Mouse (Mus musculus): ENCODE data around the gene Rsl24d1.
"Not testable (repeated sequence)": the region's sequence is repeated elsewhere in the genome, so short reads cannot be mapped to it uniquely, and the experiment has no call there.

The Rsl24d1 gene

DNA sequence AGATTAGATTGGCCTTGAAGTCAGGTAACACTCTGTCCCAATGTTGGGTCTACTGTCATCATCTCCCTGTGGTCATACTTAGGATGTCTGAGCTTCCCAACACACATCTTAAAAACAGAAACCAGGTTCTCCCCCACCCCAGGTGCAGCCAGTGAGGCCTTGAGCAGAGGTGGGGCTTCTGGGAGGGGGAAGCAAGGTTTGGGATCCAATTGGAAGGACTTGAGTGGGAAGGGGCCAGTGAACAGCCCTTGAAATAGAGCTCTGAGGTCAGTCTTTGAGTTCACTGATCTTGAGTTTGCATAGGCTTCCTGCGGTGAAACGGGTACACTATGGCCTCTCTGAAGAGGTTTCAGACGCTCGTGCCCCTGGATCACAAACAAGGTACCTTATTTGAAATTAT, 11.0 kb upstream of the Rsl24d1 start, which contains the start of gene Gm20509:
Gm20509 (plus strand) TSS at position 290 of the 400 bp plus-strand sequence.
- no peak for DNase-seq (ENCODE audit: low spot score)

DNA sequence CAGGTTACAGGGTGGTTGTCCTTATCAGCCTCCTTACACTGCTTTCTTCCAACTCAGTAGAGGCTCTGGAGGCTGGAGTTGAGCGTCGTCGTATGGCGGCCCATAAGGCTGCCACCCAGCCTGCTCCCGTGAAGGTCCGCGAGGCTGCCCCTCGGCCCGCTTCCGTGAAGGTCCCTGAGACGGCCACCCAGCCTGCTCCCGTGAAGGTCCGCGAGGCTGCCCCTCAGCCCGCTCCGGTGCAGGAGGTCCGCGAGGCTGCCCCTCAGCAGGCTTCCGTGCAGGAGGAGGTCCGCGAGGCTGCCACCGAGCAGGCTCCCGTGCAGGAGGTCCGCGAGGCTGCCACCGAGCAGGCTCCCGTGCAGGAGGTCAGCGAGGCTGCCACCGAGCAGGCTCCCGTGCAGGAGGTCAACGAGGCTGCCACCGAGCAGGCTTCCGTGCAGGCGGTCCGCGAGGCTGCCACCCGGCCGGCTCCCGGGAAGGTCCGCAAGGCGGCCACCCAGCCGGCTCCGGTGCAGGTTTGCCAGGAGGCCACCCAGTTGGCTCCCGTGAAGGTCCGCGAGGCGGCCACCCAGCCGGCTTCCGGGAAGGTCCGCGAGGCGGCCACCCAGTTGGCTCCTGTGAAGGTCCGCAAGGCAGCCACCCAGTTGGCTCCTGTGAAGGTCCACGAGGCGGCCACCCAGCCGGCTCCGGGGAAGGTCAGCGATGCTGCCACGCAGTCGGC, 9.9 kb upstream of the Rsl24d1 start:
- DNase-seq (ENCODE audit: low spot score): no peak

DNA sequence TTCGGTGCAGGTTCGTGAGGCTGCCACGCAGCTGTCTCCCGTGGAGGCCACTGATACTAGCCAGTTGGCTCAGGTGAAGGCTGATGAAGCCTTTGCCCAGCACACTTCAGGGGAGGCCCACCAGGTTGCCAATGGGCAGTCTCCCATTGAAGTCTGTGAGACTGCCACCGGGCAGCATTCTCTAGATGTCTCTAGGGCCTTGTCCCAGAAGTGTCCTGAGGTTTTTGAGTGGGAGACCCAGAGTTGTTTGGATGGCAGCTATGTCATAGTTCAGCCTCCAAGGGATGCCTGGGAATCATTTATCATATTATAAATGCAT, 9.4 kb upstream of the Rsl24d1 start:
- no peak for DNase-seq (ENCODE audit: low spot score)

DNA sequence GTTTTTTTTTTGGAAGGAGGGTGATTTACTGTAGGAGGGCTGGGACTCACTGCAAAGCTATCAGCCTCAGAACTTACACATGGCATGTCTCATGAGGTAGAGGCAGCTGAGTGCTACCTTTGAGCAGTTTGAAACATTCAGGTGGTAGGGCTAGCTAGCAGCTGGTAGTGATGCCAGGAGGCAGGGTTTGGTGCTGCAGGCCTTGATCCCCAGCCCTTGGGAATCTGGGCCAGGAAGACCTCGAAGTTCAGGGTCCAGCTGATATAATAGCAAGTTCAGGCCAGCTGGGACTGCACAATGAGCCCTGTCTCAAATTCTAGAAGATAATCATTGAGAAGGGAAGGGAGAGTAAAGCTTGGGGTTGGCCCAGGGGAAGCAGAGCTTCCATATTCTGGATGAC, 8.1 kb upstream of the Rsl24d1 start:
- DNase-seq (ENCODE audit: low spot score): no peak

DNA sequence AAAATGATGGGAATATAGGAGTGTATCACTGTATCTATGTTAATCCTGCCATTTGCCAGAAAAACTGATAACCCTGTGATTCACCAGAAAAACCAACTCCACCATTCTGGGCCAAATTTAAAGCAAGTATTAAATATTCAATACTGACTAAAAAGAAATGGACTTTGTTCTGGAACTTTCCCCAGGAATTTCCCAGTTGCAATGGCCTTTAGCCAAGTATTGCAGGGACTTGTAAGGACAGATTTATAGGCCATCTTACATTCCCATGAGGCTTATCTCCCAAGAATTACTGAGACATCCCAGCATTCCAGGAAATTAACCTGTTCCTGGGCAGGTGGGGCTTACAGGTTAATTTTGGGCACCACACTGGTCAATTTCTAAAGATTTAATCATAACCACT, 7.5 kb upstream of the Rsl24d1 start:
- no peak for DNase-seq (ENCODE audit: low spot score)

DNA sequence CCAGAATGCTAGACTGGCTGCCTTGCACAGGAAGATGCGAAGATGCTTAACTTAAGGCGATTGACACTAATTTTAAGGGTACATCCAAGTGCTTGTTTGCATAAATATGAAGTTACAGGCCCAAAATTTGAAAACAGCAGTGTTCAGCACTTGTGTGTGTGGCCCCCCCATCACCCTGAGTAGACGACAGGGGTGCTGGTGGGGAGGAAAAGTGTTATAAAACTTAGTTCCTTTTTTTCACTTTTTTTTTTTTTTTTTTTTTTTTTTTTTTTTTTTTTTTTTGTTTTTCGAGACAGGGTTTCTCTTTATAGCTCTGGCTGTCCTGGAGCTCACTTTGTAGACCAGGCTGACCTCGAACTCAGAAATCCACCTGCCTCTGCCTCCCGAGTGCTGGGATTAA, 3.5 kb downstream of the Rsl24d1 start:
- DNase-seq (ENCODE audit: low spot score): not testable (repeated sequence)

DNA sequence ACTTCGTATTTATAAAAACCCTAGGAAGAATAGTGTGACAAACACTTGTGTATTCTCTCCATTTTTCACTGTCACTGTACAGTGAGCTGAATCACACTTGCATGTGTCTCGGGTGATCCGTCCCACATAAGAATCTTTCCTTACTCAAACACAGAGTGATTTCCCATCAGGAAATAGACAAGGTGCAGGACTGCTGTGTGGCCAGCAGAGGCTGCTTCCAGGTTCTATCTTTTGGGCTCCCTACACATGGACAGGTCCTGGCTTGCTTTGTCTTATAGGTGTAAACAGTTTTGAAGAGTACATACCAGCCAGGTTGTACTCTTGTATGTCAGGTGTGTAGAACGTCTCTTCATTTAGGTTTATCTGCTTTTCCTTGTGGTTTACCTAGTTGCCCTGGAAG, 4.8 kb downstream of the Rsl24d1 start:
- DNase-seq (ENCODE audit: low spot score): no peak

DNA sequence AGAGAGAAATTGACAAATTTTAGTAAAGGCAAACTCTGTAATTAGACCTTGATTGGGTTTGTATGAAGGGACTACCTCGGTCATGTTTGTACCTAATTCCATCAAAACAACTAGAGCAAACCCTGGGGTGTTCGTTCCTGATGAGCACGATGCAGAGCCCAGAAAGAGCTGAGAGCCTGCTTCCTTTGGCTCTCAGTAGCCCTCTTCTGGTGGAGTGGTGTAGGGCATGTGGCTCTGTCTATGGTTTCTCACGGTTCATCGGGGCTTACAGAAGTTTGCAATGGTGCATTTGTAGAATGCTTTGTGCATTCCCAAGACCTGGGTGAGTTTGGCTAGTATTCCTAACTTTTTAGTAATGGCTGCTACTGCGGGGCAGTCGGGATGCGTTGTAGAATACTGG, 8.5 kb downstream of the Rsl24d1 start:
- DNase-seq (ENCODE audit: low spot score): no peak

DNA sequence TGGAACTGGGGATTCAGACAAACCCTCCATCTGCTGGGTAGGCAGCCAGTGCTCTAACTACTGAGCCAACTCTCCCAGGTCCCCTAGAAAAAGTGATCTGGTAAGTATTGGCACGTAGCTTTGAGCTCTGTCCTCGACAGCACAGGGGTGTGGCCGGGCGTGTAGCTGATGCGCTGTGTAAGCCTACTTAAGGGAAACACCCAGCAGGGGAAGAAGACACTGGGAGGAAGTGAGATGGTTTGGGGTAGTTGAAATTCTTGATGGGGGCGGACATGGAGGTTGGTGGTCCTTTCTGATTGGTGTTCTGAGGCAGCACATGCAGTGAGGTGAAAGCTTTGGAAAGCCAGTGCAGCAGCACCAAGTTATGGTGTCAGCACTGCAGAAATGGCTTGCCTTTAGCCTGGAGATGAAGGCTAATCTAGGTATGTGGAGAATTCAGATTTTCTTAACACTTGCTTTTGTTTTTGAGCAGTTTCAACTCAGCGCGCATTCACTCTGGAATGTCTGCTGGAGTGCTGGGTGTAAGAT, 11.9 kb downstream of the Rsl24d1 start:
- no peak for DNase-seq (ENCODE audit: low spot score)

DNA sequence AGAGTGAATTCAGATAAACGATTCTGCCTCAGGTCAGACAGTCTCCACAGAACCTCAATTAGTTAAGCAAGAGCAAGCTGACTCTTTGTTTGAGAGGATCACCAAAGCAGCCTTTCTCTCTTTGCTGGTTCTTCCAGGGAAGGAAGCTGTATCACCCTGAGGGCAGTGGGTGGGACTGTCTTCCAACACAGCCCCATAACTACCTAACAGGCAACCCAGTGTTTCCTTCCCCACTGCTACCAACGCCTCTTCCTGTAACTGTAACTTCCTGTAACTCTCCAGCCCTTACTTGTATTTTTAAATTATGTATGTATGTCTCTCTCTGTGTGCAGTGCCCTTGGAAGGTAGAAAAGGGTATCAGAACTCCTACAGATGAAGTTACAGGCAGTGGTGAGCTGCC, 14.2 kb downstream of the Rsl24d1 start:
- DNase-seq (ENCODE audit: low spot score): no peak

DNA sequence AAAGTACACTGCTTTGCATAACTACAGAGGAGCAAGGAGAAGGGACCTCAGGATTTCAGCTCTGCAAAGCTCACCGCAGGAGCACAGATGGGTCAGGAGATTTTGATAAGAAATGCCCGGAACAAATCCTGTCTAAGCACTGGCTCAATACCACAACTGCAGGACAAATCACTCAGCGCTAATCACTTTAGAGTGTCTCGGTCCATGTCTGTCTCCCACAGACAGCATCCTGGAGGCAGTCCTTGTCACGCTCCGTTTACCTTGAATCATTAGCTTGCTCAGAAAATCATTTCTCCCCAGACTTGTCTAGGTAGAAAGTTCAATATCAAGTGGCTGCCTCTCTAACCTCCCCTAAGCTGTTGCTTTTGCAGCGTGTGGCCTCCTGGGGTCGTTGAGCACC, 16.6 kb downstream of the Rsl24d1 start:
- no peak for DNase-seq (ENCODE audit: low spot score)

DNA sequence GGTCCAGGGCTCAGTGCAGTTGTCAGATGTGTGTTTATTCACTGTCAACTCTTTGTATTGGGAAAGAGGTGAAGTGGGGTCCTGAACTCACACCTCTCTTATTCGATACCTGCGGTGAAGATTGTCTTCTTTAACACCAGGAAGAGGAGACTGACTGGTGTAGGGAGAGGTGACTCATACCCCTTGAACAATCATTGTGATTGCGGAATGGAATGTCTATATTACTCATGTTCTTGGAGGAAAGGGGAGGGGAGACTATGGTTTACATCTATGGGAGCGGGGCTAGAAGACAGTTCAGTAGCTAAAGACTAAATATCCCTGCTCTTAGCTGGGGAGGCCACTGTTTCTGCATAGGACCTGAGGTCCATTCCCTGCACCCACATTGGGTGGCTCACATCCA, 17.3 kb downstream of the Rsl24d1 start:
- DNase-seq (ENCODE audit: low spot score): no peak

DNA sequence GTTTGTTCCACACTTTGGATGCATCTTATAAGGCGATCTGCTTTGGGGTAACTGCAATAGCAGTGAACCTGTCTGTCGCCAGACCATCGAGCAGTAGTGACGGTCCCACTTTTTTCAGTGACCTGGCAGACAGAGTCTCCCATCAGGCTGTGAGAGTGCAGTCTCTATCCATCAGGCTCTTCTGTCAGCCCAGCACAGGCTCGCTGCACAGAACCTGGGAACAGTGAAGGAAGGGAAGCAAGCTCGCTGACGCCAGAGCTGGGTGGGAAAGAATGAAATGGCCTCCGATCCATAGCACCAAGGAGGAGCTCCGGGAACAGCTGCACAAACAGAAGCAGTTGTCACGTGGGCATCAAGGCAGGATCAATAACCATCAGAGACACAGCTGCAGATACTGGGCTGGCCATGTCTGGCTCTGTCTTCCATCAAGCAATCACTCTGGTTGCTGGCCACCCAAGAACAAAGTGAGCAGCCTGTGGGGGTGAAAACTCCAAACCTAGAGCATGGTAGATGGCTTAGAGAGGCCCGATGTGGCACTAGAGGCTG, 24.2 kb downstream of the Rsl24d1 start:
- no peak for DNase-seq (ENCODE audit: low spot score)

DNA sequence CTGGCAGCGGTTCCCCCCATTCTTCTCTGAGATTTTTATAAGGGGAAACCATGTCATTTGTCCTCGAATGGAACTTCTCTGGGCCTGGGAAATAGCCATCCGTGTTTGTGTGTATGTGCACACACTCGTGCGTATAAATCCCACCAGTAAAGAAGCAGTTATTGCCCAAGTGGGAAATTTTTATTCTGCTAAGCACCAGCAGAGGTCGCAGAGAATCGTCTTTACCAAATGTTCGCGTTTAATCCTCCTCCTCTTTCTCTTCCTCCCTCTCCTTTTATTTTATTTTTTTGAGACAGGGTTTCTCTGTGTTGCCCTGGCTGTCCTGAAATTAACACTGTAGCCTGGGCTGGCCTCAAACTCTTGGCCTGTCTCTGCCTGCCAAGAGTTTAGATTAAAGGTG, 41.1 kb downstream of the Rsl24d1 start:
- DNase-seq (ENCODE audit: low spot score): no peak

DNA sequence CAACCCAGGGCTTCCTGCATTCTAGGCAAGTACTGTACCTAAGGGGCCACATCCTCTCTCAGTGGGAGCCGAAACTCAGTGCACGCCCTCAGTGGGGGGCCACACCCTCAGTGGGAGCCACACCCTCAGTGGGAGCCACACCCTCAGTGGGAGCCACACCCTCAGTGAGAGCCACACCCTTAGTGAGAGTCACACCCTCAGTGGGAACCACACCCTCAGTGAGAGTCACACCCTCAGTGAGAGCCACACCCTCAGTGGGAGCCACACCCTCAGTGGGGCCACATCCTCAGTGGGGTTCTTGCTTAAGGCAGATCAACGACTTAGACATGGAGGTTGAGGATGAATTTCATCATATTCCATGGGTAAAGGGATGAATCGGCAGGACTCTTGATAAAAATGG, 44.7 kb downstream of the Rsl24d1 start:
- no peak for DNase-seq (ENCODE audit: low spot score)

DNA sequence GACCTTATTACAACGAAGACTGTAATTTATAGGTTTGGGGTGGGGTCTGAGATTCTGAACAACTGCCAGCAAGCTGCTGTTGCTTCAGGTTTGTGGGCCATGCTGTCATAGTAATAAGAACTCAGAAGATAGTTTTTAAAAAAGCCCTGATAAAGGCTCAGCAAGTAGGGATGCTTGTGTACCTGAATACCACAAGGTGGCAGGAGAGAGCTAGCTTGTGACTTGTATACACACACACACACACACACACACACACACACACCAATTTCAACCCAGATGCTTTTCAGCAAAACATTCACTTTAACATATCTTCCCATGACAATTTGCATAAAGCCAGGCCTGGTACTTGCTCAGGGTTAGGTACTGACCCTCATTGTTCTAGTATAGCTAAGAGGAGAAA, 46.0 kb downstream of the Rsl24d1 start:
- no peak for DNase-seq (ENCODE audit: low spot score)

DNA sequence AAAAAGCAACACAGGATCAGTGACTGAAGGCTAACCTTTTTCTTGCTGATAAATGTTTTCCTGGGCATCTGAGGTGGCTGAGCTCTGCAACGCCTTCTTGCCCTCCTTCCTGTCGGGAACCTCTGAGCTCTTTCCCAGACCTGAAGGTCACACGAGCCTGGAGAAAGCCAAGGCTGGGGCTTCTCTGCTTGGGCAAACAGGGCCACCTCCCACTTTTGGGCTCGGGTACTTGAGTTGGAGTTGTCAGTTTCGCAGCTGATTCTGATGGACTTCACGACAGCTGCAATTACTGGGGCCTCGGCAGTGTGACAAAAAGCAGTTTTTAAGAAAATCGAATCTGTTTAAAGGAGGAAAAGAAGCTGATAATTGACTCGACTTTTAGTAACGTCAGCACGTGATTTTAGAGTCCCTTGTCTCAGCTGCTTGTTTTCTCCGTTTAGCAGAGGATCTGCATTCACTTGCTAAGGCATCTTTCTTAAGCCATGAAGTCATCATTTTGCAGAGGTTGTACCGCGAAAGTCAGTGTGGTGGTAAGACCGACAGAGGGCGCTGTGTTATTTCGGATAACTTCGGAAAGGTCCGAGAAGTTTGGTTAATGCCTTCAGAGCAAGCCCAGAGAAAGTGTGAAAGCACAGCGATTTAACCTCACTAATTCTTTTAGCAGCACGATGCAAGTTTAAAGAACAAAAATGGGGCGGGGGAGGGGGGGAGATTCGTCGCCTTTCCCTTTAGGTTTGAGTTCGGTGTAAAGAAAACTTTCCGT, 49.5 kb downstream of the Rsl24d1 start:
- peak; percentile 22 for DNase-seq (ENCODE audit: low spot score)

DNA sequence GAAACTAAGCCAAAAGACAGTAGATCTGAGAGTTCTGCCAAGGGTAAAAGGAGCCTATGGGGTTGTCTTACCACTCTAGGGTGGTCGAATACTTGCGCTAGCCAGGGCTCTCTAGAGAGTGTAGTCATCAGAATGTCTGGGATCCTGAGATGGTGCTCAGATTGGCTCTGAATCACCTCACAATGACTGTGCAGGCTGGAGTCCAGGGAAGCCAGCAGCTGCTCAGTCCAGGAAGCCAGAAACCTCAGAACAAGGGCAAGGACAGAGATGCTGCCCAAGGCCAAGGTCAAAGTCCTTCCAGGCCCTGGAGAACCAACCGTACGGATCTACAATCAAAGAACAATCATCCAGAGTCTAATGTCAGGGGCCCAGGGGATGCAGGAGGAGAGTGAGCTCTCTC, 52.4 kb downstream of the Rsl24d1 start:
- no peak for DNase-seq (ENCODE audit: low spot score)
